Mouse (Mus musculus): ENCODE measurements around the gene Kbtbd8.

The Kbtbd8 gene

DNA sequence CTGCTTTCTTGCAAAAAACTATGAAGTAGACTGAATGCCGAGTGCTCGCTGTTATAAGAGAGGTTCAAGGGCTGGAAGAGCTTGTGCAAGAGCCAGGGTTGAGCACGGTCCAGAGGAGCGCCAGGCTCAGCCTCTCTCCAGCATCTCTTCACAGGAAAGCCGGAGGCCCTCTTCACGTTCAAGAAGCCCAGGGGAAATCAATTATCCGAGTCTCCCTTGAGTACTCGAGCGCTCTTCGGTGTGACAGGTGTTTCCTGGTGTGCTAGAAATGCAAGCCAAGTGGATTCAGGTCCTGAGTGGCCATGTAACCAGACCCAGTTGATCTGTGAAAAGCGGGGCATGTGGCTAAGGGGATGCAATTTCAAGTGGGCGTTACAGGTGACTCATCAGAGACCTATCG, at the start of gene Kbtbd8:
Gene Kbtbd8 (plus strand): TSS at position 295 of the 400 bp plus-strand sequence.
- no peak for DNase-seq (ENCODE audit: low read depth, low spot score)

DNA sequence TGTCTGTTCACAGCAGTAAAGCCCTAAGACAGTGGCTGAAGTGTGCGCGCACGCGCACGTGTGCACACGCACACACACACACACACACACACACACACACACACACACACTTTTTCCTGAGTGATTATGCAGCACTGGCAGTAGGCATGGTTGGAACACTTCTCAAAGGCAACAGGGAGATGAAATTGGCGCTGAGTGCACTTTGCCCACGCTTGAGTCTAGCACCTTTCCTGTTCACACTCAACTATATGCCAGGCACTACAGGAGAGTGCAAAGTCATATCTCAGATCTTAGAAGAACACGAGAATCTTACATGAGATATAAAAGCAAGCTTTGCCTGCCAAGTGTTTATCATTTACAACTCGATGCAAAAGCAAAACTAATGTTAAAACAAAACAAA, 47.3 kb upstream of the Kbtbd8 start:
- no peak for DNase-seq (ENCODE audit: low read depth, low spot score)

DNA sequence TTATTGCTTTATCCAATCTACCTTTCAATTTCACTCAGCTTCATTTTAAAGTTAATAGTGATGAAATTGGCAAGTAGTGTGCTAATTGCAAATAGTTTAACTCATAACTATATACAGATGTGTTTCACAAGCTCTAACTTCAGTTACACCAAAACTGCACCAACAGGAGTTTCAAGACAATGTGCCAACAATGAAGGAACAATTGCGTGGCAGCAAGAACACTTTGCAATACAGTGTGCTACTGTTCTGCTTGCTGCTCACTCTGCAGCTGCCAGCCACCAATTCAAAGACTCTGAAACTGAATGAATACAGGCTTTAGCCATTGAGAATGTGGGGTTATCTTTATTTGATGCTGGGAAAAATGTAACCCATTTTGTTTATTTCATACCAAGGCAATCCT, 31.8 kb upstream of the Kbtbd8 start:
- no peak for DNase-seq (ENCODE audit: low read depth, low spot score)

DNA sequence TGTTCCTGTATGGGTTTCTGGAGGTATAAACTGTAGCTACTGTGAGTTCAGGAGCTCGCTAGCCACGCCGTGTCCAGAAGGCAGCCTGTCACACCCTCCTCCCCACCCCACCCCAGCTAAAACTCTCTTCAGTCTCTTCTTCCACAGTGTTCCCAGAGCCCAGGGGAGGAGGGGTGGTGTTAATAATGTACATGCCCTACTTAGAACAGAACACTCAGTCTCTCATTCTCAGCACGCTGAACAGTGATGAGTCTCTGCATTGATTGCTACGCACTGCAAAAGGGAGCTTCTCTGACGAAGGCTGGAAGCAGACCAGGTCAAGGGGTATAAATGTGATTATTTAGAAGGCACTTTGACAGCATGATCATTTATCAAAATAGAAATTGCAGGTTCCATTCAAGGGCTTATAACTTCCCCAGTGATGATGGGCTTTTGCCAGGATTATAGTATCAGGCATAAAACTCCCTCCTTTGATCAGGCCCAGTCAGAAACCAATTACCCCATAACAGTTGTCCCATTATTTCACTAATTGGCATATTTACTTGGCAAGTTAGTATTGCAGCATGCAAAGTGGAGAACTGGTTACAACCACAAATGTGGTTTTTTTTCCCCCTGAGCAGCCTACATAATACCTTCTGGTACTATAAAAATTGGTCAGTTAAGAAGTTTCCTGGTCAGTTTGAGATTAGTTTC, 29.7 kb upstream of the Kbtbd8 start:
- no peak for DNase-seq (ENCODE audit: low read depth, low spot score)

DNA sequence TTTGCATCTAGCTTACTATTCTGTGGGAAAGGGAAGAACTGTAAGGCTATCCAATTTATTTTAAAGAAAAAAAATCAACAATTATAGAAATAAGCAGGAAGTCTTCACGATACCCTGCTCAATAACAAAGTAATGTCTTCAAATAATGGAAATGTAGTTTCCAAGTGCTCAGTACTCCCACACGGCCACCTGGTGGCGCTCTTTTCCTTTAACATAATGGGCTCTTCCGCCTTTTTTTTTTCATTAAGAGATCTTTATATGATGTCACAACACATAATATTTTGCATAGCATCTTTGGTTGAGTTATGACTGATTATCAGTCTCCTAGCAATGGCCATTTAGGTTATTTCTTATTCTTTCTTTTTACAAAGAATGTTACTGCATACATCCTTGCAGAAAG, 29.0 kb upstream of the Kbtbd8 start:
- DNase-seq (ENCODE audit: low read depth, low spot score): no peak

DNA sequence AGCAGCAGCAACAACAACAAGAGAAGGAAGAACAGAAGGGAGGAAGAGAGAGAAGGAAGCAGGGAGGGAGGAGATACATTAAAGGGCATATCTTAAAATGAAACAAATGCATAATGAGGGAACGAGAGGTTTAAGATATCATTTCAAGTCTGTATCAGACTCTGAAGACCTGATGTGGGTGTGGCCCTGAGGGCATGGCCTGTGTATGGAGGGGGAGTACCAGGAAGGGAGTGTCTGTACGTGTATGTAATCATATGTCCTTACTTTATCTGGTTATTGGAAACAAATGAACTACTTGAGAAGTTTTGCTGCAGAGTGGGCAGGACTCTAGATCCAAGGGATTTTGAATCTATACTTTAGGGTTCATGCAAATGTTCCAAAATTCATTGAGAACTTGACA, 22.3 kb upstream of the Kbtbd8 start:
- no peak for DNase-seq (ENCODE audit: low read depth, low spot score)

DNA sequence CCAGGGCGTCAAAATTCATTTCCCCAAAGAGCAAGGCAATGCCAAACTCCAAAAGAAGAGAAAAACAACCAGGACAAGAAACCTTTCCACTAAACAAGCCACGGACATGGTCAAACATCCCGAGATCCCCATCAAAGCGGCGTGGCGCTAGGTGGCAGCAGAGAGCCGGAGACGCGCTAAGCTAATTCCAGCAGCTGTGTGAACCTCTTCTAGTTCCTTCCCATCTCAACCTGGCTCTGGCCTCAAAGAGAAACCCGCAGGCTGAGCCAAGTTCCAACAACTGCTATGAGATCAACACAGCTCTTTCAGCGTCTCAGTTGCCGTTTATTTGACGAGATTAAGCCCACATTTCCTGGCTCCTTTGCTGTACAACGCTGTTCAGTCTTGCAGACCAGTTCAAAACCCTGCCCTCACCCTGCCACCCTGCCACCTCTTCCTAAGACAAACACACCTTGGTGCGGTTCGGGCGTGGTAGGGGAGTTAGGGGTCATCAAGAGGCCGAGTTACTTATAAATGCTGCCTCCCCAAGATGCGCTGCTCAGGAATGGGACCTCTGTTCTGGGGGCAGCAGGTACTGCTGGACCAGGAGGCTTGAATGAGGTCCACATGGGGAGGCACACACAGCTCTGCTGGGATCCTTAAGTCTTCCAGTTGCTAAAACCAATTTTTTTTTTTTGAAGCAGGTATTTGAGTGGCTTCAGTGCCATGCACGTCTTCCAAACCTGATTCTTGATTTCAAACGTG, 18.5 kb upstream of the Kbtbd8 start:
- DNase-seq (ENCODE audit: low read depth, low spot score): peak; percentile 65

DNA sequence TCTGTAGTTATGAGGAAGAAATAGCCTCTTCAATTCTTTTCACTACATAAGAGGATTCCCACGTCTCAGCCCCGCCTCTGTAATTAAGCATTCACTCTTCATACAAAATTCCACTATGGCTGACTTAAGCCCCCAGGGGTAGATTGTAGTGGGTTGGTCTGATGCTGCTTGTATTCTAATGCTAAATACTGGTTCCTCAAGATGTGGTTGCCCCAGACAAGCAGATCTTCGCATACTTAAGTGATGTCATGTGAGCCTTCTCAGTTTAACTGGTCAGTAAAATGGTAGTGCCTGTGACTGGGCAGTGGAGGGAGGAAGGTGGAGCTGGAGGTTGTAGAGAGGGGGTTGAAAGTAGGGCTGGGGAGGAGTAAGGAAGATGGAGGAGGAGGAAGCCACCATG, 13.3 kb upstream of the Kbtbd8 start:
- DNase-seq (ENCODE audit: low read depth, low spot score): no peak

DNA sequence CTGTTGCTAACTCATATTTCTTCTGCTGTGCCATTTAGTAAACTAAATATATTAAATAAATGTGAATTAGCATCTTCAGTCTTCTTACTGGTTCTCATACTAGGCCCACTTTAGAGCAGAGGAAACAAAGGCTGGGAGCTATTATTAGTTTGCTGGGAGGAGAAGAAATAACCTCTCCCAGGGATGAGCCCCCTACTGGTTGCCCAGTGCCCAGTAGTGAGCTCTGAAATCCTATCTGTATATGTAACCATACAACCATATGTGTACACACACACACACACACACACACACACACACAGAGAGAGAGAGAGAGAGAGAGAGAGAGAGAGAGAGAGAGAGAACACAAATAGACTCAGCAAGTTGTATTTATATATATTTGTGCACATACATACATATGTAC, 8.6 kb upstream of the Kbtbd8 start:
- DNase-seq (ENCODE audit: low read depth, low spot score): no peak

DNA sequence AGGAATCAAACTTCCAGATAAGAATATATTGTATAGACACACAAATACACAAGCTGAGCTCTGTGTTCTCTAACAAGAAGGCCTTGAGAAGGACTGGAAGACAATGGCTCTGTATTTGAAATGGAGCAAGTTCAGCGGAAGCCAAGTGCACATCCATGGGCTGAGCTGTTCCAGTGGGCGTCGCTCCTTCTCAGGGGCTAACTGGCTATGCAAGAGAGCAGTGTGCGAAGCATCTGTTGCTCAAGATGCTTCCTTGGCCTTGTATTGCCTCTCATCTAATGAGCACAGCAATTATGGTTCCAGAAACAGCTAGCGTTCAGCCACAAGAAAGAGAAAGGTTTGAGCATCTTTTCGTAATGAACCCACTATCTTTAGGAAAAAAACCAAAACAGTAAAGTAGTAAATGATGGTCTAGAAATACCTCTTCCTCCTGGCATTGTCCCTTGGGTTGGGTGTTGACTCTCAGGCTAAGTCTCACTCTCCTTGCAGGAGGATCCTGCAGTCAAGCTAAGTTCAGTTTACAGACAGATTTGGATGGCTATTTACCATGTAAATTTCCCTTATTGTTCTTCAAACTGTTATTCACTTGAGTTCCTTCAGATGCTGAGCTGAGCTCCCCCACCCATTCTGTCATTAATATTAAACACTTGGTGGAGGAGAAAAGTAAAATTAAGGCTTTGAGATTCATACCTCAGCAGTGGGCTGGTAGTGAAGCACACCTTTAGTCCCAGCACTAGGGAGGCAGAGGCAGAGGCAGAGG, 7.2 kb upstream of the Kbtbd8 start:
- DNase-seq (ENCODE audit: low read depth, low spot score): no peak

DNA sequence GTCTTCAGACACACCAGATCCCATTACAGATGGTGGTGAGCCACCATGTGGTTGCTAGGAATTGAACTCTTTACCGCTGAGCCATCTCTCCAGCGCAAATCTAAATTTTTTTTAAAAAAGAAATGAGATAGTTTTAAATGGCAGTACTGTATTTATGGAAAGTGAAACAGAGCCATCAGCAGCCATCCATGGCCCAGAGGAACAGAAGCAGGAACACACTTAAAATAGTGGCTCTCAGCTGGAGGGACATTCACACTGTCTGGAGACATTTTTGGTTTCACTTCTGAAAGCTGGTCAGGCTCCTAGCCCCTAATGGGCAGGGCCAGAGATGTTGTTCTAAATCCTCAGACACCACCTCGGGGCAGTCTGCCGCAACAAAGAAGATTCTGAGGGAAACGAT, 5.0 kb upstream of the Kbtbd8 start:
- DNase-seq (ENCODE audit: low read depth, low spot score): no peak

DNA sequence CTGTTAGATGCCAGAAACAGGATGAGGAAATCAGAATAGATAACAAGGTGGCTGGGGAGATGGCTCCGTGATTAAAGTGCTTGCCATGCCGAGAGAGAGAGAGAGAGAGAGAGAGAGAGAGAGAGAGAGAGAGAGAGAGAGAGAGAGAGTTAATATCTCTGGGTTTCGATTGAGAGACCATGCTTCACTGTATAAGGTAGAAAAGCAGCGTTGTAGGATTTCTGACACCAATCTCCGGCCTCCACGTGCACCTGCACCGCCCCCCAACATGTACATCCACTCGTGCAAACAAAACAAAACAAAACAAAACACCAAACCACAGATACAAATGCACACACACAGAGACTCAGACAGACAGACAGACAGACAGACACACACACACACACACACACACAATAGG, 527 bp upstream of the Kbtbd8 start:
- DNase-seq (ENCODE audit: low read depth, low spot score): no peak

DNA sequence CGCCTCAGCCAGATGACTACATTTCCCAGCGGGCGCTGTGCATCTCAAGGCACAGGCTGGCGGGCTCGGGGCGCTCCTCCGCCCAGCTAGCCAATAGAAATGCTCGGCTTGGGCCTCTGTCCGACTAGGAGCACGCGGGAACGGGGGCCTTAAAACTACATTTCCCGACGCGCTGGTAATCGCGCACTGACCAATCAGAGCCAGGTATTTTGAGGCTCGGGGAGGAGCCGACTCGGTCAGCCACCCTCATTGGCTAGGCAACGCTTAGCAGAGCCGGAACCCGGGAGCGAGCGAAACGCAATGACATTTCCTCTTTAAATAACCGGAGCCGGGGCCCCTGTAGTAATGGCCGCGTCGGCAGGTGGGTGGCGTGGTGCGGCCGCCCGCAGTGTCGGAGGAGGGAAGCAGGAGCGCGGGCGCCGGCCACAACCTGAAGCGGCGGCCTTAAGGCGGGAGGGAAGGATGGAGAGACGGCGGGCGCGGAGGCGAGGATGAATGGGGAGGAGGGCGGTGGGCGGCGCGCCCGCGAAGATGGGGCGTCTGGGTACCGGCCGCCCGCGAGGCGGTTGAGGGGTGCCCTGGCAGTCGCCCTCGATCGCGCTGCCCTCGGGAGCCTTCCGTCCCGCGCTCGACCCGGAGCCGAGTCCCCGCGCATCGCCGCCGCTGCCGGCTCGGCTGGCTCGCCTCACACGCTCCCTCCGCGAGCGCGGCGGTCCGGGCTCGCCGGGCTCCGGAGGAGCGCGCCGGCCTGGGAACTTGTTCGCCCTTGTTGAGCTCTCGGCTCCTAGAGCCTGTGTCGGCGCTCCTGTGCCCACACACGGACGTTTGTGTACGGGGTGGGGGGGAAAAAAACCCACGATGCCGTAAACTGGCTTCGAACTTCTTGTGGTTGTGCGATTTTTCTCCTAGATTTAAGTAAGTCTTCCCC, 838 bp downstream of the Kbtbd8 start:
- peak; percentile 95 for DNase-seq (ENCODE audit: low read depth, low spot score)

DNA sequence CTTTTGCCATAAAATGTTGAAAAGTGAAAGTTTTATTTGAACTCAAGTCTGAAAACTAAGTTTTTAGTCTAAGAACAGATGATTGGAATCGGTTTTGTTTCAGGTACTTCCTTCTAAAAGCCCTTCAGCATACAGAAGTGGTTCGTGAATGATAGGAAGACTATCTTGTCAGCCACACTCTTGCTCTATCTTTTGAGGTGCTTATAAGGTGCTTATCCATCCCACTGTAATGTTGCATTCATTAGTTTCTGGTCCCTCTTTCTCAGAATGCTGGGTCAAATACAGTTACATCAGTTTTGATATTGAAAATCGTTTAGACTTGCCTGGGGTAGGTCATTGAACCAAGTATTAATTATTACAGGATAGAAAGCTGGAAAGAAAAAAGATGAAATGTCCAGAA, 2.3 kb downstream of the Kbtbd8 start:
- DNase-seq (ENCODE audit: low read depth, low spot score): no peak

DNA sequence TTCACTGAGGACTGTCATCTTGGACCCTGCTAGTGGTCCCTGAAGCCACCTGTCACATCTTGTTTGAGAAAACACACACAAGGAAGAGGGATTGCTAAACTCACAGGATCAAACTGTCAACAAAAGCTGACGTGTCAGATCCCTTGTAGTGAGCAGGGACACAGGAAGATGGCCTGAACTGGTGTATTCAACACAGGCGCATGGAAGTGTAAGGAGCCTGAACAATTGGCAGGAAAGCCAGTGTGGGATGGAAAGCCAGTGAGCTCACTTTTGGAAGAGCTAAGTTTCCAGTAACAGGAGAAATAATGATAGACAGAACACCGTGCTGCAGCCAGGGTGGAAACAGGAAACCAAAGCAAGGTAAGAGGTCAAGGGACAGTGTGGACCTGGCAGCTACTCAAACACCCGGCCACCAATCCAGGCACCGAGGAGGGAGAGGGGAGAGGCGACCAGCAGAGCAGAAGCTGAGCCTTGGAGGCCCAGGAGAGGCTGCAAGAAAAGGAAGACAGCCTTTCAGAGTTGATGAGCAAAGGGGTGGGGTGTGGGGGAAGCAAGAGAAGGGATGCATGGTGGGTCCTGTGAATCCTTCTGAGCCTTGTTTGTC, 33.0 kb downstream of the Kbtbd8 start:
- no peak for DNase-seq (ENCODE audit: low read depth, low spot score)

DNA sequence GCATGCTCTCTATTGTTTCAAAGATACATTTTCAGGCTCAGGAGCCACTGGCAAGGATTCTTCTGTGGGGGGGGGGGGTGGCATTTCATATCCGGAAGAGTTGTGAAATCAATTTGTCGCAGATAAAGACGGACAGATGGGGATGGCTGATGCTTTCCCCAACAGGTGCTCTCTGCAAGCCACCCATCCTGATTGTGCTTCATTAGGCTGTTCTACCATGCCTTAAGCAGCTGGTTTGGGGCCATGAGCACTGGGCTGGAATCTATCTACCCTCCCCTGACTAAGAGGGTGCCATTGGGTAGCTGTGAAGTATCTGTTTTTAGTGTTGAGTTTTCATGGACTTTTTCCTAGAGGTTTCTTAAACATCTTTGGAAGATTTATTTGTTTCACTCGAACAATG, 33.8 kb downstream of the Kbtbd8 start:
- no peak for DNase-seq (ENCODE audit: low read depth, low spot score)

DNA sequence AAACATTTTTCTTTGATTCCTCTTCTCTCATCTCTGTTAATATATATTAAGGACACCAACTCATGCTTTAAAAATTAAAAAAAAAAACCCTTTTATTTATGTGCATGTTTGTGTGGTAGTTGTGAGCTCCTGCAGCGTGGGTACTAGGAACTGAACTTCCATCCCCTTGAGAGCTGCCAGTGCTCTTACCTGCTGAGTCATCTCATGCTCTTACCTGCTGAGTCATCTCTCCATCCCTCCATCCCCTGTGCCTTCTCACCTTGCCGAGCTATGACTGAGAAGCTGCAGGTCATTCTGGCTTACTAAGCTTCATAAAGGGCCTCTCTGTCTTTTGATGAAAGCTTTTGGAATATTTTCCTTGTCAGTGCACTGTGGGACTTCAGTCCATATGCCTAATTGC, 34.5 kb downstream of the Kbtbd8 start:
- no peak for DNase-seq (ENCODE audit: low read depth, low spot score)

DNA sequence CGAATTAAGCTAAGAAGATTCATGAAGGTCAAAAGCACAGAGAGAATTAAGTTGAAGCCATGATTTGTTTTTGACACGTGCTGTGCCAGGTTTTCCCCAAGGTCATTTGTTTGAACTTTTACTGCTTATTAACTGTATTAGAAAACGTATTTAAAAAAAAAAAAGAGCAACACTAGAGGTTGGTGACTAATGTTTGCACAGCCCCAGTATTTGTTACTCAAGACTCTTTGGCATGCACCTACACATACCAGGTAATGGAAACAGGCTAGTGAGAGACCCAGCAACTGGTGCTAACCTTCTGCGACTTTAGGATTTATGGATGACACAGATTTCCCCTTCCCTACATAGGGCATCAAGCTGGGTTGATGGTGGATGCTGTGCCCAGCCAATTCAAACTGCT, 46.9 kb downstream of the Kbtbd8 start:
- no peak for DNase-seq (ENCODE audit: low read depth, low spot score)

DNA sequence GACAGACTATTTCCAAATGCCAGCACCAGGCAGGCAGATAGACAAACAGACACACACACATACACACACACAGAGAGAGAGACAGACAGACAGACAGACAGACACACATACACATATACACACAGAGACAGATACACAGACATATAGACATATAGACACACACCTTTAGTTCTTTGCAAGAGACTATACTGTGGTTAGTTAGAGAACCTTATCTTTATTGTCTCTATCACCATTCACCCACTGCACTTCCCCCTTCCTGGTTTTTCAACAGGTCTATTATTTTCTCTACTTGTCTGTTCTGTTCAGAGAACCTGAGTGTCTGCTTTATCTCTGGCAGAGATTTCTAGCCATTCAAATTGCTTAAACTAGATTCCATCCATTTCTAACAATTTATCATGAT, 48.6 kb downstream of the Kbtbd8 start:
- no peak for DNase-seq (ENCODE audit: low read depth, low spot score)

DNA sequence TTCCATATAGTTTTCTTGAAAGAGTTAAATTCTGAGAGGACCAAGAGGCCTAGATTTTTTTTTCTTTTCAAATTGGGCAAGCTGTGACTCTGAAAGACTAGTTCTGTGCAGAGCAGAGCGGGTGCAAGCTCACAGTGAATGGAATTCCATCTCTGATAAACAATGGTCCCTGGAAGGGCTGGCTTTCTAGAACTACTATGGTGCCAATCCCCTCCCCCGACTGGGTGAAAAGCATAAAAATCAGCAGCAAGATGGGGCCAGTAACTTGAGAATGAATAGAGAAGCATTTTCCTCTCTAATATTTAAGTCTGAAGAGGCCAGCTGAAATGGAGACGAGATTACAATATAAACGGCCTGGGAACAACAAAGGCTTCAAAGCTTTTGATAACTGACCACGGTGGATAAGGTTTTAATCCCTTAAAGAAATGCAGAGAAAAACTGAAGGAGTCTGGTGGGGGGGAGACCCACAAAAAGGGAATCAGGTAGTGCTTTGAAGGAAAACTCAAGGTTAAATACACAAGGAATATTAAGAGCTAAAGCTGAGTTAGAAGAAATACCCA, 50.7 kb downstream of the Kbtbd8 start:
- no peak for DNase-seq (ENCODE audit: low read depth, low spot score)

DNA sequence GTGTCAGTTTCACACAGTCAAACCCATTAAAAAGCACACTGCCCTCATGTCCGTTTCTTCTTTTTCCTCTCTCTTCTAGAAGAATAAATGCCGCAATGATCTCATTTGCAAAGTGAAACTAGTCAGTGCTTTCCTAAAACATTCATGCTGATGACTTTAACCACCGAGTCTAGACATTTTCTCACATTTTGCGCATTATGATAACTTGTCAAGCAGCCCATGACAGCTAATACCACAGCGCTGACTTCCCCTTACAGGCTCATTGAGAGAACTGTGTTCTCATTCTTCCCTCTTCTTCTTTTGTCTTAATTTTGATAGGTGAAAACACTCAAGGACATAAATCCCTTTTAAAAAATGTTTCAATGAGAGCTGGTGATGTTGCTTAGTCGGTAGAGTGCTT, 52.4 kb downstream of the Kbtbd8 start:
- DNase-seq (ENCODE audit: low read depth, low spot score): no peak

All from retina, postnatal 7 days (tissue).